9 mouse cellular contexts compared by ENCODE assay signal in the genomic region with DNA sequence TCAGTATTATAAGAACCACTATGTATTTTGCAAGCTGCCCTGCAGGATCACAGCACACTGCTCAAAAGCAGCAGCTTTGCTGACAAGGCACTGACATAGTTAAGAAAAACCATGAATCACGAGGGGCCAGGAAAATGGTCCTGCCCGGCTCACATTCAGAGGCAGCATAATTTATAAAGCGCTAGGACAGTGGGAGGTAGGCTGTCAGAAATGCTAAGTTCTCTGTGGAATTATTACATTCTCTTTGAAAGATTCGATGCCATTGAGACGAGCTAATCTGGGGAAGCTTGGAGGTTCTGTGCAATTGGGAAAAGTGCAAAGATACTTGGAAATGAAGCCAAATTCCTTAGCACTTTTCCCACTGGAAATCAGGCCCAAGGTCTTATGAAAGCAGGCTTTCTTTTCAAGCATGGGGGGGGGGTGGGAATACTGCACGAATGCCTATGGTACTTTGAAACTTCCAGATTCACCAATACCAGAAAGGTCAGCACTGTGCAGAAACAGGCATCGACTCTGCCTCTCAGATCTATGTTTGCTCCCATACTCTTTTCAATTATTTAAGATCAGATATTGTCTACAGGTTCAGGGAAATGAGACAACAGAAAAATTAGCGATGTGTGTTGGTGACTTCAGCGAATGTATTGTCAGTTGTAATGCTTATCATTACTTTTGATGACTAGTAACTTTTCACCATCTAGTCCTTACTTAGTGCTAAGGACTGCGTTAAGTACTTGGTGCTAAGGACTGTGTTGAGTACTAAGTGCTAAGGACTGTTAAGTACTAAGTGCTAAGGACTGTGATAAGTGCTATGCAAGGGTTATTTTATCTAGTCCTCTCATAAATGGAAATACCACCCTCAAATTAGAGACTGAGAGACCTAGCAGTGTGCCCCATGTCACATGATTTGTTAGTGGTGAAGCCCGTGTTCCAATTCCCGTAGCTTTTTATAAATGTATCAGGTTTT. TPM values are rescaled to one million over a fixed set of nuclear protein-coding genes. Genes with fewer than 3 reads are reported as not detected.
A peak's percentile ranks its signal among the peaks of the same experiment; 100 is the strongest.
DNase-seq lines count a peak whose midpoint lies in the region; ATAC-seq lines count a peak whose summit lies in the region.
"Had no signal": no experiment of that assay in that cellular context is flagged by ENCODE, and none has a peak within 500 bp of the region (broad histone marks: within the 10 kb centered on the region; RNA-seq: fewer than 3 reads in every experiment).

No protein-coding gene starts in this region.

- H3K27ac ChIP-seq in kidney, embryonic 14.5 days (ENCODE audit: low read depth, low read length) = no peak overlapping the region; the same call in 1 of the 2 replicates
- H3K27ac ChIP-seq in brown adipose tissue, adult 24 weeks (replicated peaks; ENCODE audit: low read depth, low read length) = no peak overlapping the region
- no peak overlapping the region for H3K27ac ChIP-seq in forebrain, embryonic 16.5 days (ENCODE audit: low read length)
- 0 out of 2 replicates have a peak overlapping the region, but pooled peaks have one; percentile 53 for H3K27ac ChIP-seq in midbrain, embryonic 13.5 days
- H3K27ac ChIP-seq: liver, embryonic 14.5 days had no signal

- no peak overlapping the region for H3K9ac ChIP-seq in kidney, embryonic 14.5 days (ENCODE audit: low read depth, low read length)
- 0 out of 2 replicates have a peak overlapping the region, but pooled peaks have one; percentile 30 for H3K9ac ChIP-seq in forebrain, embryonic 16.5 days (replicated peaks; ENCODE audit: low read depth, low read length)
- H3K9ac ChIP-seq in midbrain, embryonic 13.5 days (replicated peaks) = no peak overlapping the region
- H3K9ac ChIP-seq: liver, embryonic 14.5 days had no signal

- DNase-seq in kidney, postnatal 10 days = no peak
- DNase-seq in ovary, postnatal 36 days (ENCODE audit: low spot score) = no peak
- DNase-seq in gastrocnemius, postnatal 10 days = no peak
- DNase-seq in testis, postnatal 10 days (ENCODE audit: low spot score) = no peak

- no peaks in the 10 kb centered on the region for H3K9me3 ChIP-seq in kidney, embryonic 14.5 days (ENCODE audit: control insufficient read depth, low read length)
- no peaks in the 10 kb centered on the region for H3K9me3 ChIP-seq in forebrain, embryonic 16.5 days (ENCODE audit: control insufficient read depth, low read length)
- no peaks in the 10 kb centered on the region for H3K9me3 ChIP-seq in midbrain, embryonic 13.5 days

- peak; percentile 32; the same call in 1 of the 2 replicates for ATAC-seq in kidney, embryonic 14.5 days (ENCODE audit: low FRiP score, low TSS enrichment)
- 0 out of 2 replicates have a peak, but pooled peaks have one; percentile 29 for ATAC-seq in forebrain, embryonic 16.5 days
- ATAC-seq in midbrain, embryonic 13.5 days = peak; percentile 67

- no peak overlapping the region for H3K4me3 ChIP-seq in kidney, embryonic 14.5 days (ENCODE audit: low read length)
- peak overlapping the region; percentile 26; the same call in 1 of the 2 replicates for H3K4me3 ChIP-seq in brown adipose tissue, adult 24 weeks (ENCODE audit: insufficient read depth, low read depth, low read length)
- H3K4me3 ChIP-seq in forebrain, embryonic 16.5 days (replicated peaks; ENCODE audit: low read length) = no peak overlapping the region
- no peak overlapping the region for H3K4me3 ChIP-seq in midbrain, embryonic 13.5 days (replicated peaks)

- 51% methylated on average over 12 of the region's 12 CpGs for WGBS in kidney, embryonic 14.5 days
- WGBS in forebrain, embryonic 16.5 days = 43% methylated on average over 12 of the region's 12 CpGs
- WGBS in midbrain, embryonic 13.5 days = 53% methylated on average over 12 of the region's 12 CpGs

- no peaks in the 10 kb centered on the region for H3K4me1 ChIP-seq in kidney, embryonic 14.5 days (ENCODE audit: control insufficient read depth, insufficient read depth, low read length)
- no peaks in the 10 kb centered on the region for H3K4me1 ChIP-seq in brown adipose tissue, adult 24 weeks (ENCODE audit: control insufficient read depth, insufficient read depth, insufficient read length, low read length)
- peaks cover 12% of the 10 kb centered on the region for H3K4me1 ChIP-seq in forebrain, embryonic 16.5 days (replicated peaks; ENCODE audit: control insufficient read depth, insufficient read depth, low read length)
- peaks cover 15% of the 10 kb centered on the region for H3K4me1 ChIP-seq in midbrain, embryonic 13.5 days (replicated peaks)

- H3K4me2 ChIP-seq in kidney, embryonic 14.5 days (replicated peaks; ENCODE audit: low read depth, low read length) = no peak overlapping the region
- H3K4me2 ChIP-seq in forebrain, embryonic 16.5 days (ENCODE audit: low read length) = peak overlapping the region; percentile 22; the same call in 1 of the 2 replicates
- no peak overlapping the region for H3K4me2 ChIP-seq in midbrain, embryonic 13.5 days (replicated peaks)

- no peaks in the 10 kb centered on the region for H3K36me3 ChIP-seq in kidney, embryonic 14.5 days (ENCODE audit: control insufficient read depth, insufficient read depth, low read length)
- no peaks in the 10 kb centered on the region for H3K36me3 ChIP-seq in forebrain, embryonic 16.5 days (ENCODE audit: control insufficient read depth, insufficient read depth)
- no peaks in the 10 kb centered on the region for H3K36me3 ChIP-seq in midbrain, embryonic 13.5 days

- H3K27me3 ChIP-seq in kidney, embryonic 14.5 days (ENCODE audit: control insufficient read depth, insufficient read depth, low read length) = no peaks in the 10 kb centered on the region
- no peaks in the 10 kb centered on the region for H3K27me3 ChIP-seq in forebrain, embryonic 16.5 days (replicated peaks; ENCODE audit: control insufficient read depth, insufficient read depth, low read length)
- no peaks in the 10 kb centered on the region for H3K27me3 ChIP-seq in midbrain, embryonic 13.5 days

RNA-seq across cellular contexts. Expression of a gene that starts 28.4 kb away (rescaled TPM):
- polyA plus RNA-seq in kidney, embryonic 14.5 days (2014; fragmentation: Nextera tagmentation; extraction: Ambion mirVana) = 132 and 140 TPM in 2 replicates
- polyA plus RNA-seq in brown adipose tissue, adult 24 weeks (2012; ENCODE audit: insufficient read depth, insufficient read length, missing spikeins) = 19.2 and 23.7 TPM in 2 replicates
- 394 and 412 TPM in 2 replicates for polyA plus RNA-seq in forebrain, embryonic 16.5 days (2015; fragmentation: Nextera tagmentation; extraction: Ambion mirVana)
- 225 and 231 TPM in 2 replicates for polyA plus RNA-seq in midbrain, embryonic 13.5 days (2015; fragmentation: Nextera tagmentation; extraction: Ambion mirVana)
- total RNA-seq in gastrocnemius, postnatal 10 days (2021) = 10 to 100 TPM; 26.0 to 27.5 TPM
